Mouse (Mus musculus): ENCODE measurements around the gene Tmcc3.

DNA sequence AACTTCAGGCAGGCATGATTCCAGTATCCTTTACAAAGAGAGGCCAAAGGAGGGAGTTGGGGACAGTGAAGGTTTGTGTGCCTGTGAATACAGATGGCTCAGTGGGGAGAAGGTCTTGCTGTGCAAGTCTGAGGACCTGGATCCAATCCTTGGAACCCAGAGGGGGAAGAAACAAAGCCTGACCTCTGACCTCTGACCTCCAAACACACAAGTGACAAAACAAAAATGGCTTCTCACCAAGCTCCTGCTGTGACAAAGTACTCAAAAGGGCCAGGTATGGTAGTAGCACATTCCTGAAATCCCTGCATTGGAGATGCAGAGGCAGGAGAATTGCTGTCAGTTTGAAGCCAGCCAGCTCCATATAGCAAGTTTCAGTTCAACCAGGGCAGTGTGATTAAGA, 219.7 kb downstream of the Tmcc3 start:
- TF ChIP-seq CTCF (conservative IDR thresholded peaks at IDR 0.05; ENCODE audit: low read length) (no peak), NANOG (IDR thresholded peaks at IDR 0.05; ENCODE audit: borderline replicate concordance, low read length) (peak; percentile 69)
